Mouse (Mus musculus) ES-Bruce4 (cell line): ENCODE results near the gene Nfe2. TPM values are rescaled to one million over a fixed set of nuclear protein-coding genes. Genes with fewer than 3 reads are reported as not detected.
A peak's percentile ranks its signal among the peaks of the same experiment; 100 is the strongest.

Experiments used
- H3K27ac ChIP-seq: 2 replicates; pipeline ENCODE4 v1.5.1; 2012; ENCODE audit warnings: low read length, inconsistent platforms; ENCODE audit not compliant: insufficient read depth
- H3K27me3 ChIP-seq: 2 replicates; pipeline ENCODE4 v1.6.1; 2012; ENCODE audit warnings: mild to moderate bottlenecking, low read length, inconsistent platforms; ENCODE audit not compliant: control insufficient read depth, poor library complexity, insufficient read depth, severe bottlenecking
- H3K36me3 ChIP-seq: 2 replicates; pipeline ENCODE4 v1.6.1; 2012; ENCODE audit warnings: inconsistent platforms, mild to moderate bottlenecking, low read length, moderate library complexity; ENCODE audit not compliant: control insufficient read depth, poor library complexity, insufficient read depth, severe bottlenecking
- H3K4me1 ChIP-seq: one replicate; pipeline ENCODE4 v1.8.1; 2011; ENCODE audit warnings: low read length; ENCODE audit not compliant: control insufficient read depth, insufficient read depth
- H3K4me3 ChIP-seq: 2 replicates; pipeline ENCODE4 v1.5.1; 2011; ENCODE audit warnings: low read depth, mild to moderate bottlenecking, low read length
- H3K9ac ChIP-seq: 2 replicates; pipeline ENCODE4 v1.6.1; 2012; ENCODE audit warnings: low read depth, mild to moderate bottlenecking, inconsistent platforms; ENCODE audit not compliant: poor library complexity, severe bottlenecking
- H3K9me3 ChIP-seq: replicated peaks from 2 replicates; pipeline ENCODE4 v1.6.1; 2012; ENCODE audit warnings: mild to moderate bottlenecking, low read length, inconsistent platforms; ENCODE audit not compliant: control insufficient read depth, poor library complexity, insufficient read depth, severe bottlenecking
- CTCF ChIP-seq: IDR thresholded peaks from one replicate; pipeline ENCODE4 v1.8.1; 2011; ENCODE audit warnings: low read depth, low read length
- EP300 ChIP-seq: IDR thresholded peaks from 2 replicates; pipeline ENCODE4 v1.6.1; 2011; ENCODE audit warnings: low read depth, low read length; ENCODE audit not compliant: insufficient read depth
- POLR2A ChIP-seq: IDR thresholded peaks from one replicate; pipeline ENCODE4 v1.8.1; 2011; ENCODE audit warnings: low read length; ENCODE audit not compliant: insufficient read depth
- polyA plus RNA-seq: library from polyadenylated mRNA; stranded (reverse); fragments of >200 nt; gene quantifications from 2 replicates; pipeline ENCODE4 v1.2.4, GENCODE M21; 2011; ENCODE audit warnings: low read depth; ENCODE audit not compliant: missing spikeins, insufficient read depth, insufficient read length

Gene Nfe2
- polyA plus RNA-seq, 1 experiment, result not detected

DNA sequence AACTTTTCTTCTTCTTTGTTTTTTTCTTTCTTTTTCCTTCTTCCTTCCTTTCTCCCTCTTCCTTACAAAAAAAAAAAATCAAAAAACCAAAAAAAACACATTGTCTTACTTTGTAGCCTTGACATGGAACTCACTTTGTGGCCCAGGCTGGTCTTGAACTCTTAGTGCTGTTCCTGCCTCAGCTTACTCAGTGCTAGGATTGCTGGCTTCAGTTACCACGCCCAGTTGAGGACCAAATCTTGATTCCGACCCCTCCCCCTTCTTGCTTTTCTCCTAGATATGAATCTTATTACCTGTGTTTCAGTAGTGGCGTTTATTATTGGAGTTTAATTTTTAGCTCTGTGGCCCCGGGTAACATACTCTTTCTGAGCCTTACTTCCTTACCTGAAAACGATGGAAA lies 959 bp upstream of the Nfe2 start:
- Histone ChIP-seq H3K4me1 (no peaks in the 10 kb centered on the region), H3K36me3 (no peaks in the 10 kb centered on the region), H3K9me3 (no peaks in the 10 kb centered on the region), H3K4me3 (no peak overlapping the region), H3K27ac (no peak overlapping the region), H3K9ac (peak overlapping the region; percentile 61; the same call in 1 of the 2 replicates), H3K27me3 (no peaks in the 10 kb centered on the region)
- TF ChIP-seq POLR2A (no peak), CTCF (no peak), EP300 (no peak)

DNA sequence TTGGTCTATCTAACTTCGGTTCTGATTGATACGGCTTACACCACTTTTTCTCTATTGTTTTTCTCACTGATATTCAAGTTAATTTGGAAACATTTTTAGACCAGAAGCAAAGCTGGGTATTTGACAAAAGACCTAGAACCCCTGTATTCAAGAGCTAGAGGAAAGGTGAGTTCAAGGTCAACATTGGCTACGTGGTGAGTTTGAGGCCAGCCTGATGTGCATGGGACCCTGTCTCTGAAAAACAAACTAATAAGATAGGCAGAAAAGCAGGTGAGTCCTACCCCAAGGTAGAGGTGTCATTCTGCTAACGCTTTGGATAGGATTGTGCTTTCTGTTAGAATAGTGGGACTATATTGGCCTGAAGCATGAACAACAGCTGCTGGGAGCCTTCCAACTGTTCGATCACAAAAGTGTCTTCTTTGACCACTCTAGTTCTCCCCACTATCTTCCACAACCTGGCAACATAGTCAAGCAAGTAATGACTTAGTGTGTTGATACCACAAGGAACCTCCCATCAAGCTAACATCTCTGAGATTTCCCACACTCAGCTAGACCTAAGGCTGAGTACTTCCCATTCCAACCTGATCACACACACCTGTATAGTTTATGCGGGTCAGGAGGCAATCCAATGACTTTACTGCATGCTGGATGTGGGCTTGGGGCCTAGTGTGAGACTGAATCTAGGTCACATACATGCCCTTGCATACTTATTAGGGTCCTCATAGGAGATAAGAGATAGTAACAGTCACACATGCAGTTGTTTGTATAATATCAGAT lies 1.8 kb downstream of the Nfe2 start:
- H3K4me3 ChIP-seq, result no peak overlapping the region
- H3K9me3 ChIP-seq, result no peaks in the 10 kb centered on the region
- TF ChIP-seq POLR2A, result no peak
- TF ChIP-seq EP300, result no peak
- no peak for TF ChIP-seq CTCF
- H3K9ac ChIP-seq, result no peak overlapping the region
- no peaks in the 10 kb centered on the region for H3K27me3 ChIP-seq
- no peaks in the 10 kb centered on the region for H3K36me3 ChIP-seq
- H3K4me1 ChIP-seq, result no peaks in the 10 kb centered on the region
- H3K27ac ChIP-seq, result no peak overlapping the region

DNA sequence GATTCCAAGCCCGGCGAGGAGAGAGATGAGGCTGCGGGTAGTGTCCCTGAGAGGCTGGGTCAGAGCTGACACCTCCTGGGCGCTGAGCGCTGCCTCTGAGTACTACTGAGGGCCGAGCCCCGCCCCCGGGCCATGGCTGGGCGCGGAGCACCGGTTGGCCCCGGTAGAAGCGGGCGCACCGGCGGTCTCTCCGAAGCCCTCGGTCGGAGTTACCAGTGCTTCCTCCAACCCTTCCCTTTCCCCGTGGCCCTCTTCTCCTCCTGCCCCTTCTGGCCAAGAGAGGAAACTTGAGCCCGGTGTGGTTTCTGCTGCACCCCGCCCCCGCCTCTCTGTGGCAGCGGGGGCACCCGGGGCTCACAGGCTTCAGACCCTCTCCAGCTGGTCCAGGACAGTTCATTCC lies 3.0 kb downstream of the Nfe2 start:
- no peaks in the 10 kb centered on the region for H3K4me1 ChIP-seq
- no peaks in the 10 kb centered on the region for H3K27me3 ChIP-seq
- H3K9me3 ChIP-seq, result no peaks in the 10 kb centered on the region
- peak overlapping the region; percentile 34 for H3K4me3 ChIP-seq
- no peak for TF ChIP-seq CTCF
- no peak for TF ChIP-seq POLR2A
- no peak for TF ChIP-seq EP300
- no peak overlapping the region for H3K27ac ChIP-seq
- peak overlapping the region; percentile 66 for H3K9ac ChIP-seq
- H3K36me3 ChIP-seq, result no peaks in the 10 kb centered on the region

DNA sequence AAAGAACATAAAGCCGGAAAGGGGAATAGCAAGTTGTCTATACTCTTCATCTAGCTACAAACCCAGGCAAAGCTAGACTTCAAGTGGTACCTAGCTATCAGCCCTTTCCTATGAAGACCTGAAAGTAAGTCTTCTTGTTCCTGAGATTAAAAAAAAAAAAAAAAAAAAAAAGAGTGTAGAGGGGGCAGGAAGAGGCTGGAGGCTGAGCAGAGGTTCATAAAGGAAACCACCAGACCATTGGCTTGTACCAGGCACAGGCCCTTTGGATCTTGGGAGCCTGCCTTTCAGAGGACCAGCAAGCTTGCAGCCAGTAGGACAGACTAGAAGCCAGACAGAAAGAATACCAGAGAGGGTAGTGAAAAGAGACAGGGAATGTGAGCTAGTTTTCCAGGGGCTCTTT lies 4.9 kb downstream of the Nfe2 start:
- H3K9ac ChIP-seq, result no peak overlapping the region
- no peaks in the 10 kb centered on the region for H3K9me3 ChIP-seq
- no peaks in the 10 kb centered on the region for H3K27me3 ChIP-seq
- H3K4me3 ChIP-seq, result no peak overlapping the region
- H3K36me3 ChIP-seq, result no peaks in the 10 kb centered on the region
- no peak overlapping the region for H3K27ac ChIP-seq
- H3K4me1 ChIP-seq, result no peaks in the 10 kb centered on the region
- TF ChIP-seq CTCF, result no peak
- no peak for TF ChIP-seq EP300
- TF ChIP-seq POLR2A, result no peak

DNA sequence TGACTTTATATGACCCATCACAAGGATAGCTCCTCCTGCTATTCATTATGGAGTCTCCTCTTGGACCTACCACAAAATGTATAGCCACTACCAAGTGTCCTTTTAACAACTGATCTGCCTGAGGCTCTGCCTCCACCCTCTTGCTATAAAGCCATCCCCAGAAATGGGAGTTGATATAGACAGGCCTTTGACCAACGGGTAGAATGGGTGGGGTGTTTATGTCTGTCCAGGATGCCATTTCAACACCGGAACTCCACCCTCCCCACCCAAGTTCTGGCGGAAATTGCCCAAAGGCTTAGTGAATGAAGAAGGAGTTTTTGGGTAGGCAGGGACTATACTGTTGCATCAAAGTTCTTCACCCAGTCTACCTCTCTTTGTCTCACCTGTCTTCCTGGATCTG lies 5.5 kb downstream of the Nfe2 start:
- Histone ChIP-seq H3K9ac (no peak overlapping the region), H3K36me3 (peaks cover 4% of the 10 kb centered on the region), H3K27me3 (no peaks in the 10 kb centered on the region), H3K27ac (no peak overlapping the region), H3K4me3 (no peak overlapping the region), H3K4me1 (no peaks in the 10 kb centered on the region), H3K9me3 (no peaks in the 10 kb centered on the region)
- TF ChIP-seq EP300 (no peak), CTCF (no peak), POLR2A (no peak)

DNA sequence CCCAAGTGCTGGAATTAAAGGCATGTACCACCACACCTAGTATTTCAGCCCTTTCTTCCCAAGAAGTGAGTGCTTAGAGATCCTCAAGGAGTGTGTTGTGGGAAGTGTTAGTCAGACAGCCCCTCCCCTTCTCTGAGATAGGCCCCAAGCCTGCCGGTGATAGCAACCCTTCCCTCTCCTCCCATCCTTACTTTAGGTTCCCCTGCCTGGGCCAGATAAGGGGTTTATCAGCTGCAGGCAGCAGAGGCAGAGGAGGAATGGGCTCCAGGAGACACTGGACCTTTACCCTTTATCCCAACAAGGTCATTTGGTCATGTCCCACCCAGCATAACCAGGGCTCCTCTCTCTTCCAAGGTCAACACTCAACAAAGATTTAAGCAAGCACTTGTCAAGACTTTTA lies 6.6 kb downstream of the Nfe2 start:
- Histone ChIP-seq H3K27me3 (no peaks in the 10 kb centered on the region), H3K27ac (no peak overlapping the region), H3K4me1 (no peaks in the 10 kb centered on the region), H3K4me3 (no peak overlapping the region), H3K9me3 (no peaks in the 10 kb centered on the region), H3K36me3 (peaks cover 14% of the 10 kb centered on the region), H3K9ac (no peak overlapping the region)
- TF ChIP-seq POLR2A (no peak), EP300 (no peak), CTCF (no peak)
